Mouse (Mus musculus) left cerebral cortex, adult 8-10 months (tissue): ENCODE measurements around the gene Cfap157. TPM values are rescaled to one million over a fixed set of nuclear protein-coding genes. Genes with fewer than 3 reads are reported as not detected.

Experiments
- total RNA-seq, 4 experiments: library from RNA; stranded (reverse); gene quantifications; 2 replicates each; pipeline ENCODE4 v1.2.4; 2022

Cfap157 gene
- total RNA-seq, 4 experiments from 2014 or later, result 0.27 to 1.0 (median 0.66) TPM; not detected in 1

Other genes starting within 250 kb of the Cfap157 start
- 10 to 100 TPM; 69.0 to 78.6 (median 70.5) TPM for gene Fam102a, start 249.1 kb downstream of the Cfap157 start, total RNA-seq
- gene Dpm2, start 213.6 kb downstream of the Cfap157 start, total RNA-seq, result 10 to 100 TPM; 71.2 to 78.7 (median 72.8) TPM
- gene Pip5kl1, start 209.6 kb downstream of the Cfap157 start, total RNA-seq, result 10 to 100 TPM in 2 of 4 experiments, 1 to 10 TPM in 2; 9.3 to 11.0 (median 10.0) TPM
- 1 to 10 TPM in 2 of 4 experiments, under 1 TPM in 2; 0.84 to 2.4 (median 1.1) TPM for gene 9430097D07Rik, start 208.7 kb downstream of the Cfap157 start, total RNA-seq
- gene St6galnac4, start 197.3 kb downstream of the Cfap157 start, total RNA-seq, result 10 to 100 TPM; 33.9 to 36.5 (median 34.8) TPM
- 100 to 1,000 TPM; 110 to 142 (median 119) TPM for gene St6galnac6, start 184.7 kb downstream of the Cfap157 start, total RNA-seq
- 100 to 1,000 TPM; 143 to 158 (median 151) TPM for gene Ak1, start 162.7 kb downstream of the Cfap157 start, total RNA-seq
- gene Eng, start 137.8 kb downstream of the Cfap157 start, total RNA-seq, result 10 to 100 TPM; 19.5 to 22.0 (median 21.4) TPM
- 10 to 100 TPM in 1 of 4 experiments, 1 to 10 TPM in 3; 6.8 to 11.9 (median 9.1) TPM for gene Fpgs, start 80.3 kb downstream of the Cfap157 start, total RNA-seq
- 100 to 1,000 TPM in 2 of 4 experiments, 10 to 100 TPM in 2; 95.8 to 114 (median 105) TPM for gene Cdk9, start 71.4 kb downstream of the Cfap157 start, total RNA-seq
- 10 to 100 TPM; 29.5 to 37.8 (median 33.5) TPM for gene Sh2d3c, start 63.4 kb downstream of the Cfap157 start, total RNA-seq
- gene 6330409D20Rik, start 43.4 kb downstream of the Cfap157 start, total RNA-seq, result 1 to 10 TPM; 2.0 to 2.8 (median 2.3) TPM
- 10 to 100 TPM; 27.7 to 32.6 (median 29.9) TPM for gene Tor2a, start 27.2 kb downstream of the Cfap157 start, total RNA-seq
- under 1 TPM; 0.18 to 0.81 (median 0.53) TPM for gene Ttc16, start 8.8 kb downstream of the Cfap157 start, total RNA-seq
- gene Ptrh1, start 8.6 kb downstream of the Cfap157 start, total RNA-seq, result 1 to 10 TPM; 6.4 to 9.2 (median 7.7) TPM
- 100 to 1,000 TPM; 883 to 958 (median 954) TPM for gene Stxbp1, start 62.8 kb upstream of the Cfap157 start, total RNA-seq
- gene Fam129b, start 91.7 kb upstream of the Cfap157 start, total RNA-seq, result 10 to 100 TPM; 24.7 to 31.8 (median 28.4) TPM
- gene Rpl12, start 177.1 kb upstream of the Cfap157 start, total RNA-seq, result 100 to 1,000 TPM; 114 to 127 (median 119) TPM
- 10 to 100 TPM; 37.5 to 44.2 (median 38.6) TPM for gene Lrsam1, start 177.2 kb upstream of the Cfap157 start, total RNA-seq
- gene Slc2a8, start 197.7 kb upstream of the Cfap157 start, total RNA-seq, result 10 to 100 TPM; 21.9 to 27.0 (median 24.9) TPM